Mouse (Mus musculus): Measurements from ENCODE around the gene Tom1l2. TPM values are rescaled to one million over a fixed set of nuclear protein-coding genes. Genes with fewer than 3 reads are reported as not detected.

The Tom1l2 gene
- total and polyA plus RNA-seq, 3 experiments = 4.8 to 10.4 (median 10.4) TPM

GRCm38 (mm10) chr11:60182741-60183140, 170.0 kb downstream of the Tom1l2 start:
- Histone ChIP-seq H3K4me2 (ENCODE audit: insufficient read depth, low read depth, poor library complexity, severe bottlenecking) (no peak overlapping the region), H3K27ac (ENCODE audit: insufficient read depth, low read depth) (no peak overlapping the region), H3K4me3 (replicated peaks in 1 of 3; ENCODE audit: low read depth in 2 of 3, low read length in 2 of 3, poor library complexity in 1 of 3) (no peak overlapping the region), H3K27me3 (replicated peaks) (no peaks in the 10 kb centered on the region), H3K36me3 (replicated peaks in 1 of 2; ENCODE audit: control insufficient read depth in 1 of 2, insufficient read depth in 1 of 2, low read length in 1 of 2) (peaks cover 22 to 46% of the 10 kb centered on the region in 2 experiments), H3K9ac (ENCODE audit: insufficient read depth, low read depth) (no peak overlapping the region), H3K9me3 (replicated peaks; ENCODE audit: low read length) (no peaks in the 10 kb centered on the region), H3K4me1 (ENCODE audit: control insufficient read depth in 1 of 2, insufficient read depth in 2 of 2) (peaks cover 24 to 46% of the 10 kb centered on the region in 2 experiments), H3K79me2 (replicated peaks; ENCODE audit: control insufficient read depth, extremely low read depth, insufficient read depth, poor library complexity, severe bottlenecking) (no peaks in the 10 kb centered on the region)
- TF ChIP-seq USF2 (conservative IDR thresholded peaks at IDR 0.05; ENCODE audit: low read depth, low read length) (no peak), MXI1 (IDR thresholded peaks at IDR 0.05; ENCODE audit: low read depth, low read length) (no peak), BHLHE40 (IDR thresholded peaks at IDR 0.05; ENCODE audit: low read depth, low read length) (no peak)
- in situ Hi-C loops (cut with MboI; ENCODE audit: low pct_ligation_motif_present, low pct_unique_long_range_greater_than_20kb, low sequenced_read_pairs) (loop anchor here (5.0 kb wide), 1 partner anchor 55 kb away; no protein-coding TSS in a partner anchor), dilution Hi-C loops (cut with MboI; ENCODE audit: extremely low pct_ligation_motif_present, extremely low pct_unique_long_range_greater_than_20kb, low sequenced_read_pairs) (no loop called here)
- DNase-seq (ENCODE audit: extremely low read depth) = no peak

- Histone ChIP-seq H3K9me3 (replicated peaks; ENCODE audit: low read length) (no peaks in the 10 kb centered on the region), H3K27ac (ENCODE audit: insufficient read depth, low read depth) (no peak overlapping the region), H3K36me3 (replicated peaks in 1 of 2; ENCODE audit: control insufficient read depth in 1 of 2, insufficient read depth in 1 of 2, low read length in 1 of 2) (peaks cover 17 to 45% of the 10 kb centered on the region in 2 experiments), H3K27me3 (replicated peaks) (no peaks in the 10 kb centered on the region), H3K79me2 (replicated peaks; ENCODE audit: control insufficient read depth, extremely low read depth, insufficient read depth, poor library complexity, severe bottlenecking) (no peaks in the 10 kb centered on the region), H3K4me1 (ENCODE audit: control insufficient read depth in 1 of 2, insufficient read depth in 2 of 2) (peaks cover 24 to 40% of the 10 kb centered on the region in 2 experiments), H3K4me2 (ENCODE audit: insufficient read depth, low read depth, poor library complexity, severe bottlenecking) (no peak overlapping the region), H3K9ac (ENCODE audit: insufficient read depth, low read depth) (no peak overlapping the region), H3K4me3 (replicated peaks in 1 of 3; ENCODE audit: low read depth in 2 of 3, low read length in 2 of 3, poor library complexity in 1 of 3) (no peak overlapping the region)
- in situ Hi-C loops (cut with MboI; ENCODE audit: low pct_ligation_motif_present, low pct_unique_long_range_greater_than_20kb, low sequenced_read_pairs) = loop anchor here (5.0 kb wide), 1 partner anchor 55 kb away; no protein-coding TSS in a partner anchor
- dilution Hi-C loops (cut with MboI; ENCODE audit: extremely low pct_ligation_motif_present, extremely low pct_unique_long_range_greater_than_20kb, low sequenced_read_pairs) = no loop called here
- no peak for DNase-seq (ENCODE audit: extremely low read depth)
- no peak for TF ChIP-seq MAZ (IDR thresholded peaks at IDR 0.05; ENCODE audit: low read depth, low read length)
- no peak for TF ChIP-seq SMC3 (IDR thresholded peaks at IDR 0.05; ENCODE audit: low read depth, low read length)
These were observed 170.5 kb downstream of the Tom1l2 start for GRCm38 (mm10) chr11:60182116-60182670.

- TF ChIP-seq RAD21 (IDR thresholded peaks at IDR 0.05; ENCODE audit: low read depth, low read length) = no peak
- Histone ChIP-seq H3K27me3 (replicated peaks) (no peaks in the 10 kb centered on the region), H3K4me3 (replicated peaks in 1 of 3; ENCODE audit: low read depth in 2 of 3, low read length in 2 of 3, poor library complexity in 1 of 3) (no peak overlapping the region), H3K9ac (ENCODE audit: insufficient read depth, low read depth) (no peak overlapping the region), H3K4me1 (ENCODE audit: control insufficient read depth in 1 of 2, insufficient read depth in 2 of 2) (peaks cover 4 to 5% of the 10 kb centered on the region in 2 experiments; a peak in 3 of 4 replicates), H3K4me2 (ENCODE audit: insufficient read depth, low read depth, poor library complexity, severe bottlenecking) (no peak overlapping the region), H3K27ac (ENCODE audit: insufficient read depth, low read depth) (no peak overlapping the region), H3K79me2 (replicated peaks; ENCODE audit: control insufficient read depth, extremely low read depth, insufficient read depth, poor library complexity, severe bottlenecking) (no peaks in the 10 kb centered on the region), H3K36me3 (replicated peaks in 1 of 2; ENCODE audit: control insufficient read depth in 1 of 2, insufficient read depth in 1 of 2, low read length in 1 of 2) (peaks cover 0 to 56% of the 10 kb centered on the region in 2 experiments), H3K9me3 (replicated peaks; ENCODE audit: low read length) (peaks cover 3% of the 10 kb centered on the region)
- in situ Hi-C loops (cut with MboI; ENCODE audit: low pct_ligation_motif_present, low pct_unique_long_range_greater_than_20kb, low sequenced_read_pairs) = no loop called here
- dilution Hi-C loops (cut with MboI; ENCODE audit: extremely low pct_ligation_motif_present, extremely low pct_unique_long_range_greater_than_20kb, low sequenced_read_pairs) = no loop called here
- no peak for DNase-seq (ENCODE audit: extremely low read depth)
These were observed 174.2 kb downstream of the Tom1l2 start for GRCm38 (mm10) chr11:60178506-60178905.
